Mouse (Mus musculus): Measurements from ENCODE around the gene Sap30l. TPM values are rescaled to one million over a fixed set of nuclear protein-coding genes. Genes with fewer than 3 reads are reported as not detected.
A peak's percentile ranks its signal among the peaks of the same experiment; 100 is the strongest.

The Sap30l gene
- total and polyA plus RNA-seq, 3 experiments = 17.1 to 23.1 (median 20.8) TPM

DNA sequence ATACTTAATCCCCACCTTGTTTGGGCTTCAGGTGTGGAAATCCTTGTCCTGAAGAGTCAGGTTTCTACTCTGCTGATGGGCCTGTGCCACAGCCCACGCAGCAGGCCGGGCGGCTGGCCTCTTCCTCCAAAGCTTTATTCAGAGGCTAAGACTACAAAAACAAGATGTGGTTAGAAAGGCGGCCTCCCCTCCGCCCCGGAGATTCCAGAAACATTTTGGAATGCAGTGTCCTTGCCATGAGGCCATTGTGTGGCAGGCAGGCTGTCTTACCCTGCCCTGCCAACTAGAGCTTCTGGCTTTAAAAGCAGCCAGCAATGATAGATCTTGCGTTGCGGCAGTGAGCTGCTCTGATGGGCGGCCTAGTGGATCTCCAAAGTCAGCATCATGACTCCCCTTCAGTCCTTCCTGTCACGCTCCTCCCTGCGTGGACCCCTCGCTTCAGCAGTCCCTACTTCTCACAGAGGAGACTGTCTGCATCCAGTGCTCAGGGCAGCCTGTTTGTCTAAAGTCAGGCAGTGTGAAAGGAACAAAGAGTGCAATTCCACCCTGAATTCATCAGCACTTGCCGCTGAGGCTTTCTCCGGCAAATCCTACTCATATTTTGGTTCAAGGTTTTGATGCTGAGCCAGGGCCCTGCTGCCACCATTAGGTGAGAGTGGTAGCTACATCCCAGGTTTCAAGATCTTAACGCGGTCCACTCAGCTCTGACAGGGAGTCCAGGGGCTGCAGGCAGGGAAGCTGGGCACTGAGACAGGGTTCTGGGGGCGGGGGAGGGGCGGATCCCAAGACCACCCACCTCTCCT, 14.6 kb upstream of the Sap30l start:
- in situ Hi-C loops (cut with MboI; ENCODE audit: low pct_ligation_motif_present, low pct_unique_long_range_greater_than_20kb, low sequenced_read_pairs) = loop anchor here (10.0 kb wide), 1 partner anchor 312 kb away; no protein-coding TSS in a partner anchor
- dilution Hi-C loops (cut with MboI; ENCODE audit: extremely low pct_ligation_motif_present, extremely low pct_unique_long_range_greater_than_20kb, low sequenced_read_pairs) = no loop called here
- no peak overlapping the region for H3K9ac ChIP-seq (ENCODE audit: insufficient read depth, low read depth)

DNA sequence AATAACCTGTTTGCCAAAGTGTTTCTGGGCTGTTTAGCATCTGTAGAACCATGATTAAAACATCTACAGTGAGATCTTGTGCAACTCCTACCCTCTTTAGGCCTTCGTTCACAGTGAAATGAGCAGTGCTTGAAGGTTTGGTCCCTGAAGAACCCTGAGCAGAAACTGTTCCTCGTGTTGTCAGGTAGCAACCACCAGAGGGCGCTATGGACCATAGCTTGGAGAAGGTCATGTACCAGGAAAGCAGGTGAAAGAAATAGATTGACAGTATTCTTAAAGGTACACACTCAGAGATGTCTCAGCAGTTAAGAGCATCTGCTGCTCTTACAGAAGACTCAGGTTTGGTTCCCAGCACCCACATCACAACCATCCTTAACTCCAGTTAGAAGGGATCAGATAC, 13.5 kb upstream of the Sap30l start:
- Histone ChIP-seq H3K27ac (ENCODE audit: insufficient read depth, low read depth) (no peak overlapping the region), H3K79me2 (replicated peaks; ENCODE audit: control insufficient read depth, extremely low read depth, insufficient read depth, poor library complexity, severe bottlenecking) (no peaks in the 10 kb centered on the region), H3K9ac (ENCODE audit: insufficient read depth, low read depth) (no peak overlapping the region), H3K9me3 (replicated peaks; ENCODE audit: low read length) (no peaks in the 10 kb centered on the region), H3K4me2 (ENCODE audit: insufficient read depth, low read depth, poor library complexity, severe bottlenecking) (no peak overlapping the region), H3K36me3 (replicated peaks in 1 of 2; ENCODE audit: control insufficient read depth in 1 of 2, insufficient read depth in 1 of 2, low read length in 1 of 2) (no peaks in the 10 kb centered on the region), H3K27me3 (replicated peaks) (peaks cover 47% of the 10 kb centered on the region), H3K4me1 (ENCODE audit: control insufficient read depth in 1 of 2, insufficient read depth in 2 of 2) (0 out of 4 replicates have a peak, but pooled peaks cover 0 to 2% of the 10 kb centered on the region in 2 experiments), H3K4me3 (replicated peaks in 1 of 3; ENCODE audit: low read depth in 2 of 3, low read length in 2 of 3, poor library complexity in 1 of 3) (no peak overlapping the region)
- dilution Hi-C loops (cut with MboI; ENCODE audit: extremely low pct_ligation_motif_present, extremely low pct_unique_long_range_greater_than_20kb, low sequenced_read_pairs) = no loop called here
- in situ Hi-C loops (cut with MboI; ENCODE audit: low pct_ligation_motif_present, low pct_unique_long_range_greater_than_20kb, low sequenced_read_pairs) = loop anchor here (10.0 kb wide), 1 partner anchor 313 kb away; no protein-coding TSS in a partner anchor
- peak; percentile 82 for DNase-seq (ENCODE audit: extremely low read depth)
- TF ChIP-seq CTCF (conservative IDR thresholded peaks at IDR 0.05 in 1 of 2, IDR thresholded peaks at IDR 0.05 in 1 of 2; ENCODE audit: low read depth in 2 of 2, low read length in 2 of 2) (peak; percentile 93 to 98), ZMIZ1 (IDR thresholded peaks at IDR 0.05; ENCODE audit: low read depth, low read length) (no peak), NELFE (IDR thresholded peaks at IDR 0.05; ENCODE audit: low read depth, low read length) (peak; percentile 38; the same call in 1 of the 2 replicates), POLR2A (IDR thresholded peaks at IDR 0.05; ENCODE audit: low read depth, low read length) (no peak), MYC (IDR thresholded peaks at IDR 0.05; ENCODE audit: low read depth, low read length) (peak; percentile 74; the same call in 1 of the 2 replicates), PAX5 (IDR thresholded peaks at IDR 0.05; ENCODE audit: low read length) (no peak), NRF1 (IDR thresholded peaks at IDR 0.05; ENCODE audit: low read depth, low read length) (no peak), MXI1 (IDR thresholded peaks at IDR 0.05; ENCODE audit: low read depth, low read length) (no peak), HCFC1 (IDR thresholded peaks at IDR 0.05; ENCODE audit: low read depth, low read length) (no peak), TCF12 (IDR thresholded peaks at IDR 0.05; ENCODE audit: low read depth, low read length) (0 out of 2 replicates have a peak, but pooled peaks have one; percentile 22), USF1 (IDR thresholded peaks at IDR 0.05; ENCODE audit: low read depth, low read length) (no peak), RCOR1 (conservative IDR thresholded peaks at IDR 0.05; ENCODE audit: low read depth, low read length) (no peak), EP300 (IDR thresholded peaks at IDR 0.05; ENCODE audit: low read length) (no peak), POLR2AphosphoS2 (IDR thresholded peaks at IDR 0.05; ENCODE audit: low read depth, low read length) (no peak), RAD21 (IDR thresholded peaks at IDR 0.05; ENCODE audit: low read depth, low read length) (peak; percentile 87), CHD2 (IDR thresholded peaks at IDR 0.05; ENCODE audit: low read length) (no peak), ETS1 (conservative IDR thresholded peaks at IDR 0.05; ENCODE audit: low read depth, low read length) (no peak), GABPA (IDR thresholded peaks at IDR 0.05; ENCODE audit: insufficient replicate concordance, low read depth, low read length) (no peak), CHD1 (IDR thresholded peaks at IDR 0.05; ENCODE audit: low read depth, low read length) (no peak), MAFK (IDR thresholded peaks at IDR 0.05; ENCODE audit: insufficient replicate concordance, low read length) (no peak), SIN3A (IDR thresholded peaks at IDR 0.05; ENCODE audit: low read length) (no peak), SMC3 (IDR thresholded peaks at IDR 0.05; ENCODE audit: low read depth, low read length) (peak; percentile 88), MAZ (IDR thresholded peaks at IDR 0.05; ENCODE audit: low read depth, low read length) (no peak), USF2 (conservative IDR thresholded peaks at IDR 0.05; ENCODE audit: low read depth, low read length) (no peak), E2F4 (IDR thresholded peaks at IDR 0.05; ENCODE audit: insufficient replicate concordance, low read depth, low read length) (no peak), UBTF (IDR thresholded peaks at IDR 0.05; ENCODE audit: low read depth, low read length) (no peak), ZNF384 (IDR thresholded peaks at IDR 0.05; ENCODE audit: low read depth, low read length) (no peak), KAT2A (IDR thresholded peaks at IDR 0.05; ENCODE audit: insufficient replicate concordance, low read length) (no peak), IRF4 (IDR thresholded peaks at IDR 0.05; ENCODE audit: low read depth, low read length) (peak; percentile 58; the same call in 1 of the 2 replicates), MEF2A (IDR thresholded peaks at IDR 0.05; ENCODE audit: borderline replicate concordance, low read depth, low read length) (0 out of 2 replicates have a peak, but pooled peaks have one; percentile 37), JUN (IDR thresholded peaks at IDR 0.05; ENCODE audit: insufficient read depth, low read depth, low read length) (no peak)

More for the DNA sequence above, 14.6 kb upstream of the Sap30l start:
- no peak for TF ChIP-seq MEF2A (IDR thresholded peaks at IDR 0.05; ENCODE audit: borderline replicate concordance, low read depth, low read length)
- Histone ChIP-seq H3K4me2 (ENCODE audit: insufficient read depth, low read depth, poor library complexity, severe bottlenecking) (no peak overlapping the region), H3K27ac (ENCODE audit: insufficient read depth, low read depth) (no peak overlapping the region), H3K4me3 (replicated peaks in 1 of 3; ENCODE audit: low read depth in 2 of 3, low read length in 2 of 3, poor library complexity in 1 of 3) (no peak overlapping the region), H3K9me3 (replicated peaks; ENCODE audit: low read length) (no peaks in the 10 kb centered on the region), H3K4me1 (ENCODE audit: control insufficient read depth in 1 of 2, insufficient read depth in 2 of 2) (0 out of 4 replicates have a peak, but pooled peaks cover 0 to 2% of the 10 kb centered on the region in 2 experiments), H3K36me3 (replicated peaks in 1 of 2; ENCODE audit: control insufficient read depth in 1 of 2, insufficient read depth in 1 of 2, low read length in 1 of 2) (no peaks in the 10 kb centered on the region), H3K27me3 (replicated peaks) (peaks cover 56% of the 10 kb centered on the region), H3K79me2 (replicated peaks; ENCODE audit: control insufficient read depth, extremely low read depth, insufficient read depth, poor library complexity, severe bottlenecking) (no peaks in the 10 kb centered on the region)
- DNase-seq (ENCODE audit: extremely low read depth) = no peak

Data from CH12.LX (cell line).